Mouse (Mus musculus) liver, embryonic 14.5 days (tissue): ENCODE results near the gene Rrp12.

Experiments
- CTCF ChIP-seq: IDR thresholded peaks from 2 replicates; pipeline ENCODE4 v1.5.1; 2016; ENCODE audit warnings: antibody characterized with exemption, low read depth, control low read depth
- EP300 ChIP-seq: IDR thresholded peaks from 2 replicates; pipeline ENCODE4 v1.6.1; 2016; ENCODE audit warnings: antibody characterized with exemption, low read depth

DNA sequence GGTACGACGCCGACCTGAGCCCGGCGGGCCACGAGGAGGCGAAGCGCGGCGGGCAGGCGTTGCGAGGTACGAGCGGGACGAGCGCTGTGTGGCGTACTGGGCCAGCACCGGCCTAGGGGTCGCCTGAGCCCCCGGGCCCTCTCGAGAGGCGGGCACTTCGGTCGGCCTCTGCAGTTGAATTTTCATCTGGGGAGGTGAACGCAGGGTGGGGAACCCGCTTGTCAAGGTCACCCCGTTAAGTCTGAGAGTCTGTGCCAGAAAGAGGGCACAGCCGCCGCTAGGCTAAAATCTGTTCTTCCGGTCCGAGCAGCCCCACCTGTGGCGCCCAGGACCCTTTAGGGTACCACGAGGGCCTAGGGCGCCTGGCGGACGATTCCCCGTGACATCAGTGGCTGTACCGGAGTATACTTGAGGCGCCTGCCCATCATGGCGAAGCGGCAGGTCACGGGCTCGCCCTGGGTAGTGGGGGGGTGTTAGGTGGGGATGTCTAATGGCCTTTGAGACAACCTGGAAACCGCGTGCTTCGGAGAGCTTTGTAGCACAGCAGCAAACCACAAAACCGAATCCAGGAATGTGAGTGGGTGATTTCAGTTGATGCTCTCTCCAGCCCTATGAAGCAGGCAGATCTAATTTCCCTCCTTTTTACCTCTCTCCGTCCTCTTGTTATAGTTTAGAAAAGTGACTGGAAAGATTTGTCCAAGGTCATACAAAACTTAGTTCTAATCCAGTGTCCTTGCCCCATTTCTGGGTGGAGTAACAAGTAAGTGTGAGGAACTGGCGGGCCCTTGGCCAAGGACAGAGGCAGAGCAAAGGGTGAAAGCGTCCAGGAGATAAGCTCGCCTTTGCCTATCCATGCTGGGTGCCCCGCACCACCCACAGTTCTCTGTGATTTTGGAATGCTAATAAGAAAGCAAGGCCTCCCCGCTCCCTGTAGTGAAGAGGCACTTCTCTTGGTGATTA lies 16.4 kb upstream of the Rrp12 start:
- TF ChIP-seq CTCF (no peak), EP300 (no peak)
